Mouse (Mus musculus) layer of hippocampus, postnatal 14 days (tissue): ENCODE data around the gene Gm12248. TPM values are rescaled to one million over a fixed set of nuclear protein-coding genes. Genes with fewer than 3 reads are reported as not detected.
A peak's percentile ranks its signal among the peaks of the same experiment; 100 is the strongest.

ENCODE experiments used
- DNase-seq, 2 experiments: peaks; one replicate each; pipeline ENCODE4 v3.0.0; 2021 to 2022; ENCODE audit warnings: low spot score in 2 of 2, mixed read lengths in 1 of 2
- long read RNA-seq, 2 experiments: library from polyadenylated mRNA; stranded (forward); transcript quantifications; one replicate each; pipeline ENCODE4 v2.0.0; 2021
- total RNA-seq, 2 experiments: library from RNA; stranded (reverse); gene quantifications; 2 replicates each; pipeline ENCODE4 v1.2.3; 2021

Gm12248 gene
- total RNA-seq, result not detected
- long read RNA-seq, experiment 1, result 0 reads
- long read RNA-seq, experiment 2, partial matches to known transcripts, result 0 of 1 reads
- long read RNA-seq, experiment 2, other reads (novel, unspliced or antisense), result 1 of 1 reads

DNA sequence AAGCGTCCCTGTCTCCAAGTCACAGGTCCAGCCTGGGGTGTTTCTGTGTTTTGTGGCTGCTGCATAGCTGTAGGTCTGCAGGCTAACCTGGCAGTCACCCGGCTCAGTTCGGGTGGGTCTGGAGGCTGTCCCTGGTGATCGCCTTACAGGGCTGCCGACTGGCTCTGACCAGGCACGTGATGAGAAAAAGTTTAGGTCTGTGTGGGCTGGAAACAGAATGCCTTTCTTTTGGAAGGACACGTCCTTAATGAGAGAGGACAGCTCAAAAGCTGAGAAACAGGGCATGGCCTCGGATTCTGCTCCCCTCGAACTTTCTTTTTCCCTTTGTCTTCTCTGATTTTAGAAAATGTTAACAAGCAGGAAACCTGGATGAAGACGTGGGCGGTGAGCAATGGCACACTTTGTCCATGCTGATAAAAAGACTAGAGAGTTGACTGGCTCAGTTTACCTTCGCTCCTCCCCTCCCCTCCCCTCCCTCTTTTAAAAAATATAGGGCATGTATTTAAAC is at the start of gene Gm12248:
Gm12248 (minus strand) TSS at position 114 of the 508 bp plus-strand sequence.
- DNase-seq, result no peak

DNA sequence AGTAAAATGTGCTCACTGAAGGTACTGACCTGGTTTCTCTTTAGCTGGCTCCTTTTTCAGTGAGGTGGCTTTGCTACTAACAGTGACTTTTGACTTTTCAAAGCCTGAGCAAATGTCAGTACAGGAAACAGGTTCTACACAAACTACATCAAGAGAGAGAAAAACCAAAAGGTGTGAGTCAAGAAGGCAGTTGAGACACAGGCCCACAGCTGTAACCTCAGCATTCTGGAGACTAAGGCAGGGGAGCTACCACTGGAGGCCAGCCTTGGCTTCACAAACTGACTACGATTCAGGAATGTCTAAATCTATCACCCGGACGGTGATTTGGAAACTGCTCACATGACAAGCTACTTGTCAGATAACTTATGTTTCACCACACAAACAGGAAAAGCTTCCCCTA is 46.5 kb upstream of the Gm12248 start:
- no peak for DNase-seq

DNA sequence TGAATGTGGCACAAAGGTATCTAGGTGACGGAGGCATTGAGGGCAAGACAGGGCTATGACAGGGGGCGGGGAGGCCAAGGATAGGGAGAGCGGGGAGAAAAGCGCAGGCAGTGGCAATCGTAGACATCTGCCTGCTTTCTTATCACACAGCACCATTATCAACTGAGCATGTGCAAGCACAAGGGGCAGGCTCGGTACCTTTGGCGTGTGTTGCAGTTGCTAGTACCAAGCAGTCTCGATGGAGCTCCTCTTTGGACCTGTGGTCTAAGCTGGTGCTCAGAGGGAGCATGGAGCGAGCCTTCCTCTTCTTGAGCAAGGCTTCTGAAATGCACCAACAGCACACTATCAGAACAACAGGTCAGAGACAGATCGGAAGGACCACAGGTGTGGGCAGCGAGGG is 45.9 kb upstream of the Gm12248 start:
- DNase-seq, result no peak

DNA sequence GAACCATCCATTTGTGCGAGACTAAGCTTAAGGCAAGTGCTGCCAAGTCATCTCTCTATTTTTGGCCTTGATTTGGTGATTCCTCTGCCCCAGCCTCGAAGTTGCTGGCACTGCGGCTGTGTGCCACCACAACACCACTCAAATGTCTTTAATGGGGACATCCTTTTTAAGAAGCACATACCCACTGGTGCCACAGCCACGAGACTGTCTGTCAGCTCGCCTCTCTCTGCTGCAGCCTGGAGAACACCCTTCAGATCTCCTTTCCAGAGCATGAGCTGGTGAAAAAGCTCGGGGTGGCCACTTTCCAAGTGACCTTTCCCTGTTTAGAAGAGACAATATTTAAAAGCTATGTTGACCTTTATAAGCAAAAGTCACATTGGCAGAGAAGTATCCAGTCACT is 43.7 kb upstream of the Gm12248 start:
- no peak for DNase-seq

DNA sequence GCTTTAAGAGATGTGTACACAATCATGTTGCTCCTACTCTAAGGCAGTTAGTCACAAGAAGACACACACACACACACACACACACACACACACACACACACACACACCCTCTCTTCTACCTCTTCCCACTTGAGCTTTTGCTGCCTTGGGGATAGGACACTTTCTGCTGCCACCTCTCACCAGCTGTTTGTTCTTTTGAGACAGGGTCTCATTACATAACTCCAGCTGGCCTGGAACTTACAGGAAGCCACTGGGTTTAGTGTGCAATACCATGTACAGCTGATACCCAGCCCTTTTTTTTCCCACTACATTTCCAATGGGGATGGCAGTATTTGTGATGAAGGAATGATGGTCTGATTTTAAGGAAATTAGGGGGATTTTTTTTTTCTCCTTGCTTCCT is 42.4 kb upstream of the Gm12248 start:
- DNase-seq, result no peak

DNA sequence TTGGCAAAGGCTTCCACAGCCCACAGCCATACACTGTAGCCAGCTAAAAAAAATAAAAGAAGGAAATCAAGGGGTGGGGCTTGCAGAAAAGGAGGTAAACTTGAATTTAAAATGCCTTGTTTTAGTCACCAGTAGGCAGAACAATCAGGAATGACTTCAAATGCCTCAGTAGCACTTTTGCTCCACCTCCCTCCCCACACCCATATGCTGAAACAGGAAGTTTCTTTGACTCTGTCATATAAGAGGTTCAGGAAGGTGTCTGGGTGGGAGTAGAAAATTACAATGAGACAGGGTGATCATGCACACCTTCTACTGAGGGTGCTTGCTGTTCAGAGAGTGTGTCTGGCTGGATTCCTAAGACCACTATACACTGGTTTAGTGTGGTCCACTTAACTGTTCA is 41.9 kb upstream of the Gm12248 start:
- DNase-seq, result no peak

DNA sequence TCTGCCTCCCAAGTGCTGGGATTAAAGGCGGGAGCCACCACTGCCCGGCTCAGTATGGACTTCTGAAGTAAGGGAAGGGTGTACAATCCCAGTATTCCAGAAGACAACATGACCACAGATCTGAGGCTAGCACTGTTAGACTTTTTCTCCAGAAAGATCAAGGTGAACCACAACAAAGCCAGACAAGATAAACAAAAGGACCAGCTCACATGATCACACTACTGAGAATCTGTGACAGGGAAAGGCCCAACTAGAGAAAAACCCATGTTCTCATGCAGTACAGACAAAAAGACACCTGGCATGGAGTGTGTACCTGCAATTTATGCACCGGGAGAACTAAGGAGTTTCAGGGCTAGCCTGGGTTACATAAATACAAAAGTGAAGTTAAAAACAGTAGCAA is 39.1 kb upstream of the Gm12248 start:
- no peak for DNase-seq

DNA sequence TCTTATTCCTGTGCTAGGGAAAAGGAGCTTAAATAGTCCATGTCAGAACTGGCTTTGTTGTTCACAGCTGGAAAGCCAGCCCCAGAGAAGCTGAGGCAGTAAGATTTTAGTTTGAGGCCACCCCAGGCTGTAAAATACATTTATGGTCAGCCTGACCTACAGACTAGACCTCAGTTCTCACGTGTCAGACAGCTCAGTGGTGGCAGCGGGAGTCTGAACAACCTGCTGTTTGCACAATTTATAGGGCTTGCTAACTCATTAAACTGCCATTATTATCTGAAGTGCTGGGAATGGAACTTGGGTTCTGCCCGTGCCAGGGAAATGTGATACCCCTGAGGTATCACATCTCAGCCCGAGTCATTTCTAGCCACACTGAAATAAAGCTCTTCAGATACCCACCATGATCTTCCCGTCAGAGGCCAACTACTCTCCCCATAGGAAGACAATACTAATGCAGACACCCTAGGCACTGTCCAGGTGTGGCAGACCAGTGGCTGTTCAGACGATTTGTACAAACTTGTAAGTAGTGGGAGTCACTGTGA is 36.4 kb upstream of the Gm12248 start:
- DNase-seq, result no peak

DNA sequence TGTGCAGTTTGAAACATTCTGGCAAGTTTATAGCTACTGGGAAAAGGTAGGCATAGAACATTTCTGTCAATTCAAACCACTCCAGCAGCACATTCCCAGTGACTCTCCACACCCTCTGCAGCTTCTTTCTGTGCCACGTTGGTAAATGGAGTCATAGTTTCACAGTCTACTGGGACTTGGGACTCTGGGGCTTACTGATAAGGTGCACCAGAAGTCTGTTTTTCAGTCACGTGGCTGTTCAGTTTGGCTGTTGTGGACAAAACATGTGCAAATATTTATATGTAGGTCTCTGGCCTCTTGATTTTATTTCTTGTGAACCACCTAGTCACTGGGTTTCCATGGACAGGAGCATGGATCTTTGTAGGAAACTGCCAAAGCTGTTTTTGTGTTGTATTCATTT is 34.6 kb upstream of the Gm12248 start:
- DNase-seq, result no peak

DNA sequence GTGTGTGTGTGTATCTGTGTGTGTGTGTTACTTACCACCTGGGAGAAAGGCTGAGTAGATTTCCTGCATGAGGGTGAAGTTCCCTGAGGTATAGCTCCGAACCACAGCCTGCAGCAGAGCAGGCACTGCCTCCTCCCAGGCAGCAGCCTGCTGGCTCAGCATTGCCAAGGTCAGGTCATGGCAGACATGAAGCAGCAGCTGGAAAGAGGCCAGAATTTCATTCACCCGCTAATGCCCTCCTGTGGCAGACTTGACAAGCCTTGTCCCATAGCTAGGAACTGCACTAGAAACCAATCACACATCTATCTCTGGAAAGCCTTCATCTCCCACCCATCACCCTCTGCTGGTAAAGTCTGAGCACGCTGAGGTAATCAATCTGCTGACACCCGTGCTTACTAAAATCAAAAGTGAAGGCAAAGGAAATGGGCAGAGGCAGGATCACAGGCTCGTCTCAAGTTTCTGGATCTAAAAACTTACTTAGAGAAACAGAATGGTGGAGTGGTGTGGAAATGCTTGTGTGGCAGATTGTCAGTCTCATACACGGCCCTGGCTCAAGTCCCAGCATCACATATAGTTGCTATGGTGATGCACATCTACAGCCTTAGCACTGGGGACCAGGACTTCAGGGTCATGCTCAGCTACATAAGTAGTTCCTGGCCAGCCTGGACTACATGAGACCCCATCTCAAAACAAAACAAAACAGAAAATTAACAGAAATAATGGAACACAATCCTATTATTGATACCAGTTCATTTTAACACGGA is 33.6 kb upstream of the Gm12248 start:
- DNase-seq, result peak in 1 of 2 experiments; percentile 34

DNA sequence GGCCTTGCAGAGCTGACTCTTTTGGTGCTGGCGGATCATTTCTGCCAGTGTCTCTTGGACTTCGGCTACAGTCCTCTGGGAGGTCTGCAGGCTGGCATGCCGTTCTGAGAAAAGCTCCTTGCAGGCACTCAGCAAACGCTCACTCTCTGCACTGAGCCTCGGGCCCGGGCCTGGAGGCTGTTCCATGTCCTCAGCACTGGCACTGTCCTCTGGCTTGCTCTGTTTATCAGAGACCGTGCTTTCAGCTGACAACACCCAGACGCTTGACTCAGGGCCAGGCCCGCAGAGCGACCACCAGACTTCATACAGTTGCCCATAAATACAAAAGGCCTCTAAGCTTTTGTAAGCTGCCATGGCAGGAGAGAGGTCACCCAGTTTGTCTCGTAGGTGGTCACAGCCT is 32.1 kb upstream of the Gm12248 start:
- DNase-seq, result no peak

DNA sequence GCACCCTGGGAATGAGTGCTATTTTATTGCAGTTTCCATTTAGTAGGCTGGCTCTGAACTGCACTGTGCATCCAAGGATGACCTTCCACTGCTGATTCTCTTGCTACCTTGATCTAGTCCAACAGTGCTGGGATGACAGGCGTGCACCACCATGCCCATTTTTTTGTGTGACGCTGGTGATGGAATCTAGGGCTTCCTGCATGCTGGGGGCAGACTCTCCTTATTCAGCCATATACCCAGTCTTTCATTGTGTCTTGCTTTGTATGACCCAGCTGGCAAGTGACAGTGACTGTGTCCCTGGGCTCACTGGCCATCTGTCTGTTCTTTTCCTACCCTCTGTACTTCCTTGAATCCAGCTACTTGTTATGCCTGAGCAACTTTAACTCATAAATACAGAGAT is 30.8 kb upstream of the Gm12248 start:
- DNase-seq, result no peak

DNA sequence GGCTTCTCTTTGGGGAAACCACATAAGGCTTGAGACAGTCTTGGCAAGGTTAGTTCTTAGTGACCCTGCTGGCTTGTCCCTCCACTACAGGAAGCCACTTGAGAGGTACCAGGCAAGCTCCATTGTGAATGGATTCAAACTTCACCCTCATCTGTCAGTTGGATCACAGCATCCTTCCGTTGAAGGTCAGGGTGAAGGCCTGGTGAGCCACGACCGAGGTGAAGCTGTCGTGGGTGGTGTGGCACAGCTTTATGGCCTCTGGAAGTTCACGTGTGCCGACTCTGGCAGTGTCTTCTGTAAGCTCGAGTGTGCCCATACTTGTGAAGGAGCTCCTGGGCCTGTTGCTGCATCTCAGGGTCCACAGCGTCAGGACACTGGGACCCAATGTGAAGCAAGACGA is 28.4 kb upstream of the Gm12248 start:
- no peak for DNase-seq

DNA sequence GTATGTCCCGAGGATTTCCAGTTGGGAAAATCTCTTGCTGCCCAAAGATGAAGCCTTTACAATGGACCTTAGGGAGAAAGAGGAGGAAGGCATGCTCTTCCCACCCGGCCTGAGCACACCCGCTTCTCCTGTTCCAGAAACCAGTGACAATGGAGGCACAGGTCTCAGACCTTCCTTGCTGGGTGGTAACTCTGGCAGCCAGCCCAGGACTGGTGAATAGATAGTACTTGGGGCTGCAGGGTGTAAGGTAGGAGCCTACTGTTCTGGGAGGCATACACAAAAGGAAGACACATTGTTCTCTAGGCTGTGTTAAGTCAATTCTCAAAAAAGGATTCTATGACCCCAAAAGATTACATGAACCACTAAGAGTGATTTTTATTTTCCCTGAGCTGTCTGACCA is 27.7 kb upstream of the Gm12248 start:
- no peak for DNase-seq

DNA sequence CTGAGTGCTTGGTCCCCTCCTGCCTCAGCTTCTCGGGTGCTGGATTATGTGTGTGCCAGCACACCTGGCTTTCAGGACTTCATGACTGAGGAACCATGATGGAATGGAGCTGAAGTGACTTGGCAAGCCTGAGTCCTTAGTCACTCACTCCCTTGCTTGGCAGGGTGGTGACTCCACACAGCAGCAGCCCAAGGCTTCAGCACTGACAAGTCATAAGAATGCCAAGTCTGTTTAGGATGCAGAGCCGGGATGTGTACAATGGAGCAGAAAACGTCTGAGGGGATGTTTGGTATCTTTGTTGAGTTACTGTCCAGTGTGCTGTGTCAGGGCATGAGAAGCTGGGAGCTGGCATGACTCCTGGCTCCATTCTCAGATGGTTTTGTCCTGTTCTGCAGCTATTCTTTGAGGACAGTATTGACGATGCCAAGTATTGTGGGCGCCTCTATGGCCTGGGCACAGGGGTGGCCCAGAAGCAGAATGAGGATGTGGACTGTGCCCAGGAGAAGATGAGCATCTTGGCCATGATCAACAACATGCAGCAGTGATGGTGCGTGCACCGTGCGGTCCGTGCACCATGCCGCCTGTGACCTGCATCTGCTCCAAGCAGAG is 24.2 kb upstream of the Gm12248 start:
- DNase-seq, result no peak

DNA sequence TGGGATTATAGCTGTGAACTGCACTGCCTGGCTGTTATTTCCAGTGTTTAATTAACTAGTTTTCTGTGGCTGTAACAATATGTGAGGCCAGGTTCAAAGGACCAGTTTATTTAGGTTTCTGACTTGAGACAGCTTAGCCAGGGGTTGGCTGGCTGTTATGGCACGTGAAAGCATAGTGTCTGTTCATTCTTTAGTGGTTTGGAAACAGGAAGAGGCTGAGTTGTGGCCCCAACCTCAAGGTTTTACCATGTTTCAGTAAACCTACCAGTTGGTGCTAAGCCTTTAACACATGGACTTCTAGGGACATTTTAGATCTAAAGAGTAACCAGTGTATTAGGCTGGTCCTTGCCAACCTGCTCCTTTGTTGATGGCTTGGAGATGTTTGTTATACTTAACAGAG is 23.6 kb upstream of the Gm12248 start:
- DNase-seq, result no peak

DNA sequence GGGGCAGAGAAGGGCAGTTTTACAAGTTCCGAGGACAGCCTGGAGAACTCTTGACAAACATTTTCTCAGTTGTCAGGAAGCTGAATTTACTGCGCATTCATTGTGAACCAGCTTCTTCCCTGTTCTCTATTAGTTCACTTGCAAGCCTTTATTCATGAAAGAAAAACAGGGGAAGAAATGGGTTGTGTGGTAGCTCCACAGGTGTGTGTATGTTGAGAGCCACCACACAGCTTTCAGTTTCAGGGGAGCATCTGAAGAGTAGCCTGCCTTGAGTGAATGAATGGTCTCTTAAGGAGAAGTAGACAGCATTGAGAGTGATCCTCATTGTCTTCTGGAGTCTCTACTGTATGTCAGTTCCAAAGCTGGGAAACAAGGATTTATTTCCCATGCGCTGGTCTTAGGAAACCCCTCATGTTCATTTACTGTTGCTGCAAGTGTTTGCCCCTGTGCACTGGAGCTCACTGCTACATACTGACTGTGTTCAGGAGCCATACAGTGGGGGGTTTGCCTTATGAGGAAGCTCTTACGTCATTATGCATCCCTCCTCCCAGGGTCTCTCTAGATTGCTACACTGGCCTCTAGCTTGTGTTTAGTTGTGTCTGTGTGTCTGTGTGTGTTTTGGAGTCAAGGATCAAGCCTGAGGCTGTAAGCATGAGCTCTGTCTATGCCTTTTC is 14.9 kb upstream of the Gm12248 start:
- DNase-seq, result no peak

DNA sequence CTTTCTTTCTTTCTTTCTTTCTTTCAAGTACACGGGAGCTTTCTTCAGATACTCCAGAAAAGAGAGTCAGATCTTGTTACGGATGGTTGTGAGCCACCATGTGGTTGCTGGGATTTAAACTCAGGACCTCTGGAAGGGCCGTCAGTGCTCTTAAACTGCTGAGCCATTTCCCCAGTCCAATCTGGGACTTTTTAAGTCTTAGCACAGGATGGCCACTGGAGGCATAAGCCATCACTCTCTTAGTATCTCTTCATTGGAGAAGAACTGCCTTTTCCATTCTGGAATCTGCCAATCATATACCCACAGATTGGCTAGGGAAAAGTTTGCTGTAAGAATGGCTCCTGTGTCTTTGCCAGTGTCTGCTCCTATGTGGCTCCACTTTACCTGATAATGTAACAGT is 14.1 kb upstream of the Gm12248 start:
- no peak for DNase-seq

DNA sequence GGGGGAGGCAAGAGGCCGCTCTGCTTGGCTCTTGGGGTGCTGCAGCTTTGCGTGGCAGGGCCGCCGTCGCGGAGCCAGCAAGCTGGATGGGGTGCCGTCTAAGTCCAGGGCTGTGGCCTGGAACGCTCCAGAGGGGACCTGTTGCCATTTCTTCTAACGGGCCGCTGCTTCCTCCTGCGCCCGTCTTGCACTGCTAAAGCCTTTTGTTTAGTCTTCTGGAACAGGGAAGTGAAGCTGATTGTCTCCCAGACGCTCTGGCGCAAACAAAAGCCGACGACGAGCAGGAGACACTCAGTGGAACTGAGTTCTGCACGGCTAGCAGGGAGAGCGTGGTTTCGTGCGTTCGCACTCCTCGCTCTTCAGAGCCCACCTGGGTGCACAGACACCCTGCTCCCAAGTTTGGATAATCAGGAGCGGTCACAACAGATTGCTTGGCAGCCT is 11.4 kb upstream of the Gm12248 start:
- DNase-seq, result peak; percentile 46 to 58

DNA sequence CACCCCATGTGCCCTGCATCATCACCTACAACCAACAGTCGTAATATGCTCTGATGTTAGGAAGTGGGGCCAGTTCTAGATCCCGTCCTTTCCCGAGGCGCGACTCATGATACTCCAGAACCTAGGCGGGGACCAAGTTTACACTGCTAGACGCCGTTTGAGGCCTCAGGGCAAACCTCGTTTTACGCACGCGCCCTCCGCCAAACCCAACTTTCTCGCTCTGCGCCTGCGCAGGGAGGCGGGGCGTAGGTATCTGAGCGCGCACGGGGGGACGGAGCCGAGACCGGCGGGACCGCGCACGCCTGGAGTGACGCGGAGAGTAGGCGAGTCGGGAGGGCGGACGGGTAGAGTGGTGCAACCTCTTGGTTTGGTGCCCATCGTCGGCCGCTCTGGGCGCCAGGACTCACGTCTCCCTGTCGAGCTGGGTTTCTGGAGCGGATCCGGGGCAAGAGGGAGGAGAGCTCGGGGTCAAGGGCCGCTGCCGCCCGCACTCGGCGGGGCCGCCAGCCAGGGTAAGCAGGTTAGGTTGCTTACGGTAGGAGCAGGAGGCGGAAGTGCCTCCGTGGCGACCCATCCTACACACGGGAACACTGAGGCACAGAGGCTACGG is 10.9 kb upstream of the Gm12248 start, which contains the start of gene Cnot8:
Cnot8 (plus strand) TSS at position 457 of the 610 bp plus-strand sequence.
- peak; percentile 99 for DNase-seq

DNA sequence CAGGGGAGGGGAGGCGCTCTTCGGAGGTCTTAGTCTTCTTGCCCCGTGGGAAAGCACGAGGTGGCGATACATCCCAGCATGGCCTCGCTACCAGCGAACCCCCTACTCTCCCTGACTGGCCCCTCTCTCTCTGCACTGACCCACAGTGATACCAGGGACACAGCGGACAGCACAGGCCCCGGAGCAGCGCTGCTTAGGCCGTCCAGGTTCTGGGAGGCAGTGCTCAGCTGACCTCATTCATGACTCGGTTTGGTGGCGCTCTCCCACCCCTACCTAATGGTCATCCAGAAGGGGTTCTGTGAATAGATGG is 10.4 kb upstream of the Gm12248 start:
- no peak for DNase-seq
